Mouse (Mus musculus): ENCODE results near the gene Acot6. TPM values are rescaled to one million over a fixed set of nuclear protein-coding genes. Genes with fewer than 3 reads are reported as not detected.
A peak's percentile ranks its signal among the peaks of the same experiment; 100 is the strongest.
"Not testable (repeated sequence)": the region's sequence is repeated elsewhere in the genome, so short reads cannot be mapped to it uniquely, and the experiment has no call there.

Gene Acot6
- polyA plus RNA-seq, 1 experiment: 5.5 TPM

GRCm38 (mm10) chr12:84071696-84072095, 28.8 kb upstream of the Acot6 start:
- 89% methylated on average over 2 of the region's 2 CpGs for WGBS
- Histone ChIP-seq H3K27ac (ENCODE audit: insufficient read depth, low read length) (no peak overlapping the region), H3K4me1 (ENCODE audit: control insufficient read depth, insufficient read depth, low read length) (no peaks in the 10 kb centered on the region), H3K4me3 (replicated peaks; ENCODE audit: insufficient read depth, low read depth, low read length) (no peak overlapping the region), H3K27me3 (ENCODE audit: control insufficient read depth, insufficient read depth, low read length) (no peaks in the 10 kb centered on the region; the same call in 1 of the 2 replicates)
- DNase-seq: no peak
- no peak for TF ChIP-seq POLR2A (IDR thresholded peaks at IDR 0.05; ENCODE audit: borderline replicate concordance, insufficient read depth, low read length)
- TF ChIP-seq CTCF (IDR thresholded peaks at IDR 0.05; ENCODE audit: borderline replicate concordance, insufficient read depth, low read depth, low read length): no peak

DNA sequence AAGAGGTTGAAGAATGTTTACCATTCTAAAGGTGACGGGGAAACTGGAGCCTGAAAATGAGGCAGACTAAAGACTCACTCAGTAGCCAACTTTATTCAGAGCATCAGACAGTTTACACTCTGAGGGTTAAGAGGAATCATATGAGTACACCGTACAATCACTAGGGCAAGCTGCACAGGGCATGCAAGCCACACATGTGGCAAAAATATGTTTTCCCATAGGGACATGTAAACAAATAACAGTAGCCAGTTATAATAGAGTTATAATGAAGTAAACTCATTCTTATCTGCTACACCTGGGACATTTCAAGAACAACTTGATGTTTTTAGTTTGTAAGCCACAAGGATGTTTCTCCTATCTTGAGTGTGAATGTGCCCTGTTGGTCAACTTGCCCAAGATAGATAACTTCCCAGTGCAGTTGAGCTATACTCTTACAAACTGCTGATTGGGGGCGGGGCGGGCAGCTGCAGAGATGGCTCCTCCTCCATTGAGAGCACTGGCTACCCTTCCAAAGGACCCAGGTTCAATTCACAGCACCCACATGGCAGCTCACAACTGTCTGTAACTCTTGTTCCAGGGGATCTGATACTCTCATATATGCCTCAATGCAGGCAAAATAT, 23.0 kb upstream of the Acot6 start:
- Histone ChIP-seq H3K27ac (ENCODE audit: insufficient read depth, low read length) (no peak overlapping the region), H3K27me3 (ENCODE audit: control insufficient read depth, insufficient read depth, low read length) (no peaks in the 10 kb centered on the region), H3K4me3 (replicated peaks; ENCODE audit: insufficient read depth, low read depth, low read length) (no peak overlapping the region), H3K4me1 (ENCODE audit: control insufficient read depth, insufficient read depth, low read length) (no peaks in the 10 kb centered on the region)
- DNase-seq: no peak
- TF ChIP-seq POLR2A (IDR thresholded peaks at IDR 0.05; ENCODE audit: borderline replicate concordance, insufficient read depth, low read length): no peak
- TF ChIP-seq CTCF (IDR thresholded peaks at IDR 0.05; ENCODE audit: borderline replicate concordance, insufficient read depth, low read depth, low read length): no peak
- WGBS: 87% methylated on average over 4 of the region's 4 CpGs

DNA sequence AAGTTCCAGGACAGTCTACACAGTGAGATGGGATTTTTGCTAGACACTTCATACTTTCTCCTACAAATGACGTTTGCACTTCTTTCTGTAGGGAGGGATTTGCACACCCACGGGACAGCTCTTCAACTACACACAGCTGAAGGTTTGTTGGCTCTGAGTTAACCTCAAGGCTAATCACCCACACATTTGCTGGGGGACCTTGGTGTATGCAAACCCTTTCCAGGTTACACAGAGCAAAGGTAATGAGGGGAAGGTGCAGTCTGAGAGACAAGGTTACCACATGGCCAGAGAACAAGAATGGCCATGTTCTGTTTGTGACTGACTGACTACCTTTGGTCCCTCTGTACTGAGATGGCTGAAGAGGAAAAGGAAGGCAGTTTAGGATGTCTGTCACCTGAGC, 16.6 kb upstream of the Acot6 start:
- TF ChIP-seq POLR2A (IDR thresholded peaks at IDR 0.05; ENCODE audit: borderline replicate concordance, insufficient read depth, low read length) (no peak), CTCF (IDR thresholded peaks at IDR 0.05; ENCODE audit: borderline replicate concordance, insufficient read depth, low read depth, low read length) (no peak)
- no peaks in the 10 kb centered on the region for H3K27me3 ChIP-seq (ENCODE audit: control insufficient read depth, insufficient read depth, low read length)
- H3K4me3 ChIP-seq (replicated peaks; ENCODE audit: insufficient read depth, low read depth, low read length): no peak overlapping the region
- no peak for DNase-seq
- H3K27ac ChIP-seq (ENCODE audit: insufficient read depth, low read length): no peak overlapping the region
- no peaks in the 10 kb centered on the region for H3K4me1 ChIP-seq (ENCODE audit: control insufficient read depth, insufficient read depth, low read length)
- WGBS: 84% methylated on average over 2 of the region's 2 CpGs

DNA sequence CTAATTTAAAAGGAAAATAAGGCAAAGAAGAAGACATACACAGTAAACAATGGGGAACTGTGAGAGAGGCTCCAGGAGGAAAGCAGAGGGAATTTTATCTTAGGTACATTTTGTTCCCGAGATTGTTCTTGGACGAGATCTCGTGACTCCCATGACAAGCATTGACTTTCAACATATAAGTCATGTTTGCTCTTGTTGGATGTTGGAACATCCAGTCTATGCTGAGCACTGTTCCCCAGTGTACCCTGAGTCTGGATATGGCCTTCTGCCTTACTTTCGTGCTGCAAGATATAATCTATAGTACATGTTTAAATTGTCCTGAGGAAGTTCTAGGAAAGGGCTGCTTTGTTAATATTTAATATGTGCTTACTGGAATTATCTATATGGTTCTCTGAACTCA, 15.9 kb upstream of the Acot6 start:
- DNase-seq: no peak
- H3K4me1 ChIP-seq (ENCODE audit: control insufficient read depth, insufficient read depth, low read length): no peaks in the 10 kb centered on the region
- TF ChIP-seq CTCF (IDR thresholded peaks at IDR 0.05; ENCODE audit: borderline replicate concordance, insufficient read depth, low read depth, low read length): no peak
- TF ChIP-seq POLR2A (IDR thresholded peaks at IDR 0.05; ENCODE audit: borderline replicate concordance, insufficient read depth, low read length): no peak
- no peak overlapping the region for H3K4me3 ChIP-seq (replicated peaks; ENCODE audit: insufficient read depth, low read depth, low read length)
- H3K27ac ChIP-seq (ENCODE audit: insufficient read depth, low read length): no peak overlapping the region
- no peaks in the 10 kb centered on the region for H3K27me3 ChIP-seq (ENCODE audit: control insufficient read depth, insufficient read depth, low read length)
- 95% methylated on average over 4 of the region's 4 CpGs for WGBS

GRCm38 (mm10) chr12:84094666-84095065, 5.8 kb upstream of the Acot6 start:
- not testable (repeated sequence) for H3K27me3 ChIP-seq (ENCODE audit: control insufficient read depth, insufficient read depth, low read length); H3K4me1 ChIP-seq (ENCODE audit: control insufficient read depth, insufficient read depth, low read length); H3K27ac ChIP-seq (ENCODE audit: insufficient read depth, low read length); H3K4me3 ChIP-seq (replicated peaks; ENCODE audit: insufficient read depth, low read depth, low read length); DNase-seq
- 91% methylated on average over 5 of the region's 5 CpGs for WGBS

DNA sequence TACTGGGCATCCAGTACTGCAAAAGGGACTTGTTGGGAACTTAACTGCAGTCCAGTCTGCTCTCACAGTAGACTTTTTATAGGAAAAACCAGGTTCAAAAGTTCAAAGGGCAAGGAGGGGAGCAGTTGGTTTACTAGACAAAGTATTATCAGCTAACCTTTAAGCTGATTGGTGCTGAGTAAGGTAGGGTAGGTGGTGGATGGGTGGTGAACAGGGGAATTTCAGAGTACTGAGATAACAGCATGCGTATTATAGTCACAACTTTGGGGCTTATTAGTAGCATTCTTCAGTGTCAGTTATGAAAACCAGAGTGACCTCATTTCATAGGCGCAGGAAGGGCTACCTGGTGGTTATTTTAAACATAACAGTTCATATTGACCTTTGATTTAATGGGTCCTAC, 849 bp upstream of the Acot6 start:
- 100% methylated on average over 2 of the region's 2 CpGs for WGBS
- Histone ChIP-seq H3K27me3 (ENCODE audit: control insufficient read depth, insufficient read depth, low read length) (no peaks in the 10 kb centered on the region), H3K27ac (ENCODE audit: insufficient read depth, low read length) (no peak overlapping the region), H3K4me1 (ENCODE audit: control insufficient read depth, insufficient read depth, low read length) (no peaks in the 10 kb centered on the region), H3K4me3 (replicated peaks; ENCODE audit: insufficient read depth, low read depth, low read length) (no peak overlapping the region)
- TF ChIP-seq POLR2A (IDR thresholded peaks at IDR 0.05; ENCODE audit: borderline replicate concordance, insufficient read depth, low read length): no peak
- TF ChIP-seq CTCF (IDR thresholded peaks at IDR 0.05; ENCODE audit: borderline replicate concordance, insufficient read depth, low read depth, low read length): no peak
- DNase-seq: no peak

DNA sequence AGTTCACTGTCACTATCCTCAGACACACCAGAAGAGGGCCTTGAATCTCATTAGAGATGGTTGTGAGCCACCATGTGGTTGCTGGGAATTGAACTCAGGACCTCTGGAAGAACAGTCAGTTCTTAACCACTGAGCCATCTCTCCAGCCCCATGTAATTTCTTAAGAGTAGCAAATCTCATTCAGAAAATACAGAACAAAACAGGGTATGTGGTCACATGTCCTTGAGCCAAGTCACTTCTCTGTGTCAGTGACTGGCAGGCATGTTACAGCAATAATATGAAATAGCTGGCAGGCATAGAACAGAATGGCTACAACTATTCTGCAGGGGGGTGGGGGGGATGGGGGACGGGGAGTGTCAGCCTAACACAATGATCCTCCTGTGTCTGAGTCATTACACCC, 383 bp upstream of the Acot6 start:
- Histone ChIP-seq H3K27ac (ENCODE audit: insufficient read depth, low read length) (no peak overlapping the region), H3K4me3 (replicated peaks; ENCODE audit: insufficient read depth, low read depth, low read length) (no peak overlapping the region), H3K27me3 (ENCODE audit: control insufficient read depth, insufficient read depth, low read length) (no peaks in the 10 kb centered on the region), H3K4me1 (ENCODE audit: control insufficient read depth, insufficient read depth, low read length) (no peaks in the 10 kb centered on the region)
- DNase-seq: no peak
- TF ChIP-seq POLR2A (IDR thresholded peaks at IDR 0.05; ENCODE audit: borderline replicate concordance, insufficient read depth, low read length) (no peak), CTCF (IDR thresholded peaks at IDR 0.05; ENCODE audit: borderline replicate concordance, insufficient read depth, low read depth, low read length) (no peak)
- WGBS: 31% methylated on average over 1 of the region's 1 CpGs

DNA sequence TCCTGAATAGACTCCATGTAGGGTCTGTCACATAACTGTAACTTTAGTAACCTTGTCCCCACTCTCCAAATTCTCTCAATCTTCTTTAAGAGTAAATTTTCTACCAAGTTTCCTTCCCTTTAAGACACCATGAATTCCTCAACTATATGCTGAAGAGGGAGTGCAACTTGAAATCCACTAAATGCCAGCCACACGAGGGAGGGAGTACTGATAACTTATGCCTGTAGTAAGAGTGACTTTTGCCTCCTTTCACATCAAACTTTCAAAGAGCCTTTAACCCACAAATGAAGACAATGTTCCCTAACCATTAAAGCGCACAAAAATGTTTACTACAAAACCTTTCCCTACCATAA, 1.0 kb downstream of the Acot6 start:
- WGBS: 70% methylated on average over 2 of the region's 2 CpGs
- Histone ChIP-seq H3K4me1 (ENCODE audit: control insufficient read depth, insufficient read depth, low read length) (no peaks in the 10 kb centered on the region), H3K4me3 (replicated peaks; ENCODE audit: insufficient read depth, low read depth, low read length) (peak overlapping the region; percentile 56), H3K27me3 (ENCODE audit: control insufficient read depth, insufficient read depth, low read length) (no peaks in the 10 kb centered on the region), H3K27ac (ENCODE audit: insufficient read depth, low read length) (no peak overlapping the region)
- DNase-seq: no peak
- TF ChIP-seq POLR2A (IDR thresholded peaks at IDR 0.05; ENCODE audit: borderline replicate concordance, insufficient read depth, low read length) (no peak), CTCF (IDR thresholded peaks at IDR 0.05; ENCODE audit: borderline replicate concordance, insufficient read depth, low read depth, low read length) (no peak)

All from cerebellum, adult 2 months (tissue).